Mouse (Mus musculus): ENCODE measurements around the gene Mgam.
"Not testable (repeated sequence)": the region's sequence is repeated elsewhere in the genome, so short reads cannot be mapped to it uniquely, and the experiment has no call there.

Gene Mgam

GRCm38 (mm10) chr6:40728506-40728905 is 99.9 kb downstream of the Mgam start:
- DNase-seq (ENCODE audit: low spot score in 2 of 2), result not testable (repeated sequence)

DNA sequence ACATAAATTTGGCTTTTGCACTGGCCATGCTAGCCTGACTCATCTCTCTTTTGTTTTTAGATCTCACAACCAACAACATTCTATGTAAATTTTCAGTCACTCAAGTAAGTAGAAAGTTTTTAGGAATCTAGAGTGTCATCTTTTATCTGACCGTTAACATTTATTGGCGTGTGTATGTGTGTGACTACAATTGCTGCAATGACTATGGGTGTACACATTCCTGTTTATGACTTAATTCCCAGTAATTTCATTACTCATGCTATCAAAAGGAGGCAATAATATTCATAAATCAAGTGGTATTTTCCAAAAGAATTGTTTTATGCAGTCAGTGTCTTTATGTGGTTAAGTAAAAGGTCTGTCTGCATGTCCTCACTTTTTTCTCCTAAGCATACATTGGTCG is 110.9 kb downstream of the Mgam start:
- no peak for DNase-seq (ENCODE audit: low spot score in 2 of 2)

- not testable (repeated sequence) for DNase-seq (ENCODE audit: low spot score in 2 of 2)
These were observed 120.4 kb downstream of the Mgam start for GRCm38 (mm10) chr6:40749030-40749429.

GRCm38 (mm10) chr6:40755948-40756347 is 127.3 kb downstream of the Mgam start:
- DNase-seq (ENCODE audit: low spot score in 2 of 2), result no peak

- DNase-seq (ENCODE audit: low spot score in 2 of 2), result not testable (repeated sequence)
These were observed 128.7 kb downstream of the Mgam start for GRCm38 (mm10) chr6:40757346-40757745.

GRCm38 (mm10) chr6:40774656-40775055 is 146.0 kb downstream of the Mgam start:
- DNase-seq (ENCODE audit: low spot score in 2 of 2), result no peak

DNA sequence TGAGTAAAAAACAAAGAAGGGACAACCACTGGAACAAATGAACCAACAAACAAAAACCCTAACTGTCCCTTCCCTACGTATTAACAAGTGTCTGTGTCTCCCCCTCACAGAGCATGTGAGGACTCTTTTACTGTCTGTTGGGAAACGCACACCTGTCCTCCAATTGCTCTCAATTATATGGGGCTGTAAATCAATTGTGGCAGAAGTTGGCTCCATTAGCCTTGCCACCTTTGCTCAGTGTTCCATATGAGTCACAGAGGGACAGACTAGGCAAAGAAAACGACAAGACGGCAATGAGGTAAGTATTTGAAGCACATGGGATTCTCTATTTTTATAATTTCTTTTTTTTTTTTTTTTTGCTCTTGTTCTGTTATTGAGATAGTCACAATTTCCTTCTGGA is 149.8 kb downstream of the Mgam start:
- DNase-seq (ENCODE audit: low spot score in 2 of 2), result no peak

DNA sequence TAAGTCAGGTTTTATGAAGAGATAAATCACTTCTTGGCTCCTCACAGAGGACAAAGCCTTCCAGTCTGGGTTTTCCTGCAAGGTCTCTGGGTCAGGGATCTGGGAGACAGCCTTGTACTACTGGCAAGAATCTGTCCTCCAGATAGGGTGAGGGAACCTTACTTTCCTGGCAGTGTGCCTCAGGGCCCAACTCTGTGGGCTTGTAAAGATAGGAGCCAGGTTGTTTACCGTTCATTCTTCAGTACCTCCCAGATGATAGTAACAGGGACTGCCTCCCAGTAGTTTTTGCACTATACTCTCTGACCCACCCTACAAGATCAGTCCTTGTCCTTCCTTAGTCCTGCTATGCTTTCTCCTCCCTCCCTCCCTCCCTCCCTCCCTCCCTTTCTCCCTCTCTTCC is 155.0 kb downstream of the Mgam start:
- DNase-seq (ENCODE audit: low spot score in 2 of 2), result no peak

- no peak for DNase-seq (ENCODE audit: low spot score in 2 of 2)
These were observed 155.7 kb downstream of the Mgam start for GRCm38 (mm10) chr6:40784378-40784777.

GRCm38 (mm10) chr6:40795077-40795812 is 166.6 kb downstream of the Mgam start:
- DNase-seq (ENCODE audit: low spot score in 2 of 2), result no peak

DNA sequence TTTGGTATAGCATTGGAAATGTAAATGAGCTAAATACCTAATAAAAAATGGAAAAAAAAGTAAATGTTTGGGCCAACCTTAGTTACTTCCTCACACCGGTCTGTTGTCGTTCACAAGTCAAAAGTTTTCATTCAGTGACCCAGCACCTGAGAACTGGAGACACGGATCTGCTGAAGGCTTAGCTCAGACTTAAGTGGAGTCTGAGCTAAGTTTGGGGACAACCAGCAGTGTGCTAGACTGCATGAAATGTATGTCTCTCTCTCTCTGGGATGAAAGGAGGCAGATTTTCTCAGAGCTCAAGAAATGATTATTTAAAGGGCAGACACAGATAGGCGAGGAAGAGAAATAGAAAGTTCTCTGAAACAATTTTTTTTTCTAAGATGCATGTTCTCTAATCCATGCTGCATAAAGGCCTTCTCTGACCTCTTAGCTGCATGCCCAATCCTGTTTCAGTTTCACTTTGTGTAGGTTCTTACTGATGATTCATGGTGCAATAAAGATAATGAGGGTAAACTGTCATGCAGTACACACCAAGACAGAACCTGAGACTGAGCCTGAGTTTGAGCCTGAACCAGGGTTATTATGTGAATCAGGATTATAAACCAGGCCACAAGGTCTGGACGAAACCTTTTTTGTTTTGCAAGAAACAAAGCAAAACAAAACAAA is 189.7 kb downstream of the Mgam start:
- DNase-seq (ENCODE audit: low spot score in 2 of 2), result no peak
